Mouse (Mus musculus) cerebellum, postnatal 4 days (tissue): Measurements from ENCODE around the gene Pik3cb.

Experiments used
- DNase-seq, 2 experiments: peaks; one replicate each; pipeline ENCODE4 v3.0.0; 2022; ENCODE audit warnings: low spot score in 2 of 2, mixed read lengths in 1 of 2

Pik3cb gene

DNA sequence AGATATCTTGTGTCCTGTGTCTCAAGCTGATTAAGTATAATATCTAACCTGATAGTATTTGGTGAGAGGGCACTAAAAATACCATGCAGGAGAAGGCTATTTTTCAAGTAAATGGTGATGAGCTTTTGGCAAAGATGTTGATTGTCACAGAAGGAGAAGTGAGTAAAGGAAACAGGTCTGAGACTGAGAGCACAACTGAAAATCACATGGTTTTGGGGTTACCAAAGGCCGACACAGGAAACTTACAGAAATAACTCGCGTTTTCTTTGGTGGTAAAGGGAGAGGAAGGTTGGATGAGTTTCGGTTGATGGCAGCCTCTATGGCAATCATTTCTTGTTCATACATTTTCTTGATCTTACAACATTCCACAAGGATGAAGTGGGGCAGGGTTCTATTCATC lies 50.5 kb downstream of the Pik3cb start:
- no peak for DNase-seq

DNA sequence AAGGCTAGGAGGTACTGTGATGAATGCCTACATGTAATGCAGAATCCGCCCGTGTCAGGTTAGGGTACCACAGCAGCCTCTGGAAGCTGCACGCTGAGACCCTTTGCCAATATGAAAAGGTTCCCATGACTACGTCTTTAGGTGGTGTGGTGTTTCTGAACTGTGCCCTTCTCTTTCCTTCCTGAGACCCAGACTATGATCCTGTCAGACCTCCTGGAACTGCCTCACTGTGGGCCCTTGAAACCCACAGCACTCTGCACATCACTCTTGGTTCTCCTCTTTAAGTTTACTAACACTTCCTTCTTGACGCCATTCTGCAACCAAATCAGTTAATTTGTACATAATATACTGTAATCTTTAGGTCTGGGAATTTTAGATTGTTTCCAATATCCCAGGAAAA lies 58.7 kb downstream of the Pik3cb start:
- DNase-seq: no peak

DNA sequence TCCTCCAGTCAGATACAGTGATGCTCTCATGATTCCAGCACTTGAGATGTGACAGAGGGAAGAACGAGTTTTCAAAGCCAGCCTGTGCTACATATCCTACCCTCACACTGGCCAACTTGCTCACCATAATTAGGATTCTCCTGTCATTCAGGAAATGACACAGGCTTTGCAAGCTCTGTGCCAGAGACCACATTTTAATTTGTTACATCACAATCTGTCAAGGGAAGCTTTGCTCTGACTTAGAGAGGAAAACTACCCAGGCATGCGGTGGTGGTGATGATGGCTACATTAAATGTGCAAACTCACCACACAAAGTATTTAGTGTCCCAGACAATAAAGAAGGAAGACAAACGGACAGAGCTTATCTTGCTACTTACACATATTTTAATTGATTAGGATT lies 59.1 kb downstream of the Pik3cb start:
- DNase-seq: no peak

DNA sequence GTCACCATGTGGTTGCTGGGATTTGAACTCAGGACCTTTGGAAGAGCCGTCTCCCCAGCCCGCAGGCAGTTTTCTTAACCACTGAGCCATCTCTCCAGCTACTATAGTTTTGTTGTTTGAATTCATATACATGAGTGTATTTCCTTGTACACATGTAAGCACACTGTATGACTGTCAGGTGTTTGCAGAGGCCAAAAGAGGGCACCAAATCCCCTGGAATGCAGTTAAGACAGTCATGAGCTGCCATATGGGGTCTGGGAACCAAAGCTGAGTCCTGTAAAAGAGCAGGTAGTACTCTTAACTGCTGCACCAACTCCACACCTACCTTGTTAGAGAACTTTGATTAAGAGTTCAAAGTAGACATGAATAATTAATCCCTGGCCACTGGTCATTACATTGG lies 59.8 kb downstream of the Pik3cb start:
- DNase-seq: no peak

DNA sequence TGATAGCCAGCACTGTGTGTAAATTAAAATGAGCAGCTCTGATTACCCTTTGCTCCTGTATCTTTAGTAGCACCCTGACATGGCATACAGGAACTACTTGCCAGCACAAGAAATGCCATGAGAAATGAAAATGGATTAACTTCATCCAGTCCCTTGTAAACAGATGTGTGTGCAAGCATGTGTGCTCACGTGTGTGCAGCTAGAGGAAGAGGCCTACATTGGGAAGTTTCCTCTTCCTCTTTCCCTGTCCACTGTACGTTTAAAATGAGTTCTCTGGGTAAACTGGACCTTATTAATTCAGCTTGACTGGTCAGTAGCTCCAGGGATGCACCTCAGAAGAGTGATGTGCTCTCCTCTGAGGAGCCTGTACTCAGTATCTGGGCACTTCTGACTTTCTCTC lies 66.0 kb downstream of the Pik3cb start:
- DNase-seq: no peak

DNA sequence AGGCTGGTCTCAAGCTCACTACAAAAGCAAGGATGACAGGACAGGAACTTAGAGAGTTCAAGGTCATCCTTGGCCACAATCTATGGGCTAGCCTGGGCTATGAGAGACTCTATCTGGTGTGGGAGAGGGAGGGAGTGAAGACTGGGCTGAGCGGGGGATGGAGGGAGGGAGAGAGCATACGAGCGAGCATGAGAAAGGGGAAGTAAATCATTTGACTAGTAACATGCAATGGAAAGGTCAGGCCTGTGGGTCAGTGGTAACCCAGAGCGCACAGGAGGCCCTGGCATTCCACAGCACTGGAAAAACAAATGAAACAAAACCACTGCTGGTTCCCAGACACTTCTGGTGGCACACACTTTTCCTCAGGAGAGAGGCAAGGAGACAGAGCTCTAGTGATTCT lies 67.9 kb downstream of the Pik3cb start:
- DNase-seq: no peak

DNA sequence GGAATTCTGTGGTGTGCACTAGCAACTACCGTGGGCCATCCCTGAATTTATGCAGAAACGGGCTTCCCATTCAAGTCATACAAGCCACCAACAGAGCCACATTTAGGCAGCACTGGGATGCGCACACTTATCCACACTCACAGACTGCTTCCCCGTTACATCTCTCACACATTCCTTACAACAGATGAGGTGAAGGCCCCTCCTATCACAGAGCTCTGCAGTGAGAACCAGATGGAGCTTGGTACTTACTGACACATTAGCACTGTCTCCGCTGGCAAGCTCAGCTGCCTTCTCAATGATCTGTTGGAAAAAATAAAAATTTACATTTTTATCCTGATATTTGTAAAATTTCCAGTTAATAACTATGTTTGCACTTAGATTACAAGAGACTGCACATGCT lies 75.1 kb downstream of the Pik3cb start:
- no peak for DNase-seq

DNA sequence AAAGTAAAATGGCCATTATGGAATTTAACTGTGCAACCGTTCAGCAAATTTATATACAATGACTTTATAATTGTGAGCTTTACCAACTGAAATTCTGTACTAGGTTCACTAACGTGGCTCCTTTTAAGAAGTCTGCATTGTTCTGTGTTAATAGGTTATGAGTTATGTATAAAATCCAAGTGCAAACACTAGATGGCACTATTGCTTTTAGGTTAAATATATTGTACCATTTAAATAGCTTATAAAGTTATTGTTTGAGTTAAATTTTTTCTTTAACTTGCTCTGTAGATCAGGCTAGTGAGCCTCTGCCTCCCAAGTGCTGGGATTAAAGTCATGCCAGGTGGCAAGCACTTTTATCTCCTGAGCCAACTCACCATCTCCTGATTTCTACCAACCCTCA lies 76.2 kb downstream of the Pik3cb start:
- DNase-seq: no peak

DNA sequence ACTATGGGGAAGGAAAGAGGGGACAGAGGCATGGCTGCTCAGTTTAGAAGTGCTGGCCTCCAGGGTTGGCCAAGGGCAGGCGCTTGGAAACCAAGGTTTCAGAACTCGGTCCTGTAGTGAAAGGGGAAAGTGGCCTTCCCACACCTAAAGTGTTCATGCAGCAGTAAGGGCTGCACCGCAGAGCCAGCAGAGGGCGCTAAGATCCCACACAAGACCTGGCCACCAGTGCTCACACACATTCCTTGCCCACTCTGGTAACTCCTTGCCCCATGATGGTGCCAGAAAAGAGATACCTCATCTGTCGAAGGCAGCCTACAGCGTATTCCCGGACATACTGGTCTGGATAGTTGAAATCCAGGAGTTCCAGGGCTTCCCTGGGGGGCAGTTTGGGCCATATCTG lies 77.9 kb downstream of the Pik3cb start:
- peak; percentile 65 to 83 for DNase-seq

DNA sequence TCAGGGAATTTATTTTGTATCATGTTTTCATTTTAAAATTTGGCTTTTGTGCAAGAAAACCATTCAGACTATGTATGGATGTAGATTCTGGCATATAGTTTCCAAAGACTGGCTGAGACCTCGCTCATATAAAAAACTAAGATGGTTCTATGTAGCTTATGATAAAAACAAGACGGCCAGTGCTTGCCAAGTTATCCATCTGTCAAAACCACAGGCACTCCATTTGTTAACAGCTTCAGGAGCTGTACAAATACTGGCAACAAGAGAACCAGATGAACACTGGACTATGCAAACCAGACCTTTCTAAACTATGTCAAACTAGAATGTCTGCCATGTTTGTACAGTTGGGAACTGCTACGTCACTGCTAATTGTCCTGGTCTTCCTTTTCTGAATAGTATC lies 82.7 kb downstream of the Pik3cb start:
- no peak for DNase-seq

DNA sequence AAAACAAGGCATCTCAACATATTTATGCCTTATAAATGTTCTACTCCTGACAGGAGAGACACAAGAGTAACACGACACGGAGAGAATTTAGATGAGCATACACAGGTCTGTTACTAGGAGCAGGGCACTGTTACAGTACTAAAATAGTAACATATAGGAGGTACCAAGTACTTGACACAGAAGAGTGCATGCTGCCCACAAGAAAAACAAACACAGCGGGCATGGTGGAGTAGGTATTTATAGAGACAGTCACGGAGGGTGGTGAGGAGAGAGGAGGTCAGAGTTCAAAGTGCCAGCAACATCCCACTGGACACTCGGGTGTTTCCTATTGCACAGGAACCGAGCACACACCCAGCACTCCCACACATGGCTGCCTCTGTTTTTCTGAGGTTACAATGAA lies 90.7 kb downstream of the Pik3cb start:
- DNase-seq: no peak

DNA sequence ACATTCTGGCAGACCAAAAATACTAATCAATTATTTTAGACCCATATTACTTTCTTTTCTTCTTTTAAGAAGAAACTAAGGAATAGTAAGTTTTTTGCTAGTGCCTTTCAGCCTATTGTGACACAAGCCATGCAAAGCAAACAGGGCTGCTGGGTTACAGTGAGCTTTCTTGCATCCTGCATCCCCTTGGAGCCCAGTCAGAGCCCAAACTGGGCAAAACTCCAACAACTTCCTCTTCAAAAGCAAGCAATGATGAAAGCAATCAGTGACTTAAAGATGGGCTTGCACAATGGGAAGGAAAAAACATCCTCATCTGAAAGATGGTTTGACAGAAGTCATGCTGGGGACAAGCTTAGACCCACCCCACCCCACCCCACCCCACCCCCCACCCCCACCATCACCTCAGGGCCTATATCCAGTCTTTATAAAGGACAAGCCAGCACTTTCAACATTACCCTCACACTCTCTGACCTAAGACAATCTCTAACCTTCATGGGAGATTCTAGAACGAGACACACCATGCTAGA lies 91.6 kb downstream of the Pik3cb start:
- DNase-seq: no peak

DNA sequence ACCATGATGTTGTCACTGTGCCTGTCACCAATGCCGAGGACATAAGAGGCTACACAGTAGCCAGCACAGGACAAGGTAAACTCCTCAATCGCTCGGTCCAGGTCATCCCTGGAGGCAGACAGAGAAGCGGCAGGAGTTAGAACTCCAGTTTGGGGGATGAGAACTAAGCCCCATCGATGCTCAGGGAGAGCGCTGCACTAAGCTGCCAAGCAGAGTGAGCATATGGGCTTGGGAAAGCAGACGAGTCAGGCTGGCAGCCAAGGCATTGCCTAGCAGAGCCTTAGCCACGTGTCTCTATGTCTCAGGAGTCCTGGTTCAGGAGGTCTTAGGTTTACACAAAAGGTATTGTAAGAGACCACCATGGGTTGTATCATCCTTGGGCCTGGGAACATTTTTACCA lies 95.7 kb downstream of the Pik3cb start:
- no peak for DNase-seq

DNA sequence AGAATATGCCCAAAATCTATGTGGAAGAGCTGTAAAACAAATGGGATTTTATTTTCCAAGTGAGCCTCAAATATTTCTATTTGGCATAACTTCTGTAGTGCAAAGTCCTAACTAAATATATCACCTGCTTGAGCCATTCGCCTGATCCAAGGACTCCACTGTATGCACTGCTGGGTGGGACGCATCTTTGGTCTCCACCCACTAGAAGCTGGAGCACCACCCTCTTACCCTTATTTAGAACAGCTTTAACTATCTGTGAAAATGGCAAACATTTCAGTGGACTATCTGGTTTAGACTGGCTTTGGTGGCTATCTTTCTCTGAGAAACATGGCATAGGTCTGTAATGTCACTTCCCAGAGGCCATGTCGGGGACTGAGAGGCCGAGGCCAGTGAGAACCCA lies 97.8 kb downstream of the Pik3cb start:
- no peak for DNase-seq

DNA sequence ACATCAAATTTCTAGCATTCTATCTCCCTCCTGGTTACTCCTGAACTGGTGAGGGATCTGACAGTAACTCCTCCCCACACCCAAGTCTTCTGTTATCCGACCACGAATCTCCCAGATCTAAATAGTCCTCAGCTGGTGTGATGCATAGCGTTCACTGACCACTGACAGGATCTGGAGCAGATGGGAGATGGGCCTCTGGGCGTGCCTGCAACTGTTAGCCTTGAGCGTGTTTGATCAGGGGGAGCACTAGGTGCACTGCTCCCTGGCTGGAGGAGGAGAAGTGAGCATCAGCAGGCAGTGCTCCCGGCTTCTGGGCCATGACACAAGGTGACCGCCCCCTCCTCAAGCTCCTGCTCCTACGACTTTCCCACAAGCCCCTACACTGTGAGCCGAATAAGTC lies 98.4 kb downstream of the Pik3cb start:
- no peak for DNase-seq

DNA sequence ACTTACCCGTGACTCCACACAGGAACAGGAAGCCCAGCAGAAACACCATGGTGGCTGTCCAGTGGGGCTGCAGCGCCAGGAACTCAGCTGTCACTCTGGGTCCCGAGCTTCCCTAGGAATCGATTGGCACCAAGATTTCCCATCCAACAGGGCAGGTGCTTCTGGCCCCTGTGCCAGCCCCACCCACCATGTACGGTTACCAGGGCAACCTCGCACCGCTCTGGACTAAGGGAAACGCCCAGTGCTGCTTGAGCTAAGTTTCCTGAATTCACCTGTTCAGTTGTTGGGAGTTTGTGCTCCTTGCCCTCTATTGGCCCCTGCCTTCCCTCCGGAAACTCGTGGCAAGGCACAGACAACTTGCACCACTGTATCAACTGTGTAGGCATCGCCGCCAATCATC lies 104.8 kb downstream of the Pik3cb start, which contains the start of gene Gm1123:
Gene Gm1123, minus strand, starts transcription at position 141 of the 400 bp plus-strand sequence.
- DNase-seq: no peak

DNA sequence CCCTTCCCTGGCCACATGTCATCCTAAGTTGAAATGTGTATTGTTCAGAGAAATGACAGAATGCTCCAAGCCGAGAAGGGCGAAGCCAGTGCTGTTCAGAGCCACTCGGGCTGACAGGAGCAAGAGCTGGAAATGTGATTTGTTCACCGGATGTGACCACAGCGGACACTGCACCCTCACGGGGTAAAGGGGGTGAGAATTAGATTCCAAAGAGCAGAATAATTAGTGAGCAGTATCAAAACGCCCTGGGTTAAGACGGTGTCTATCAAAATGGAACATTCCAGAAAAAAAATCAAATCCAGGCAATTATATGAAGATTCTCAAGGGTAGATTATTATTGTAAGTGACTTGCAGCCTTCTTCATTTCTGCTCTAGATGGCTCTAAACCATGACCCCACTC lies 106.3 kb downstream of the Pik3cb start:
- DNase-seq: no peak

DNA sequence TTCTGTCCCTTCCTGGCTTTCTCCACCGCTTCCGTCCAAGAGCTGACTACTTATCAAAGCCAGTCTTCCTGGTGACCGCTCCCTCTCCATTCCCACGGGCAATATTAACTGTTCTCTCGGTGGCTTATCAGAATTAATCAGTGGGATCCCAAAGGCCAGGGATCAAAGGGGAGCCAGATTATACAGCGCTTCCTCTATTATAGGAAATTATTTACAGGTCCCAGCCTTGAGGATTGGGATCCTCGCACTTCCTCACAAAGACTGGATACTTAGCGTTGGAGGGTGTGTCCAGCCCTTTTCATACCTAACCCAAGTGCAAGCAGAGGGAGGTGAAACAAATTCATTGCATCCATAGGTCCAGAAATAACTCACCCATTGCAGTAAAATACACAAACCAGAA lies 108.4 kb downstream of the Pik3cb start:
- no peak for DNase-seq

DNA sequence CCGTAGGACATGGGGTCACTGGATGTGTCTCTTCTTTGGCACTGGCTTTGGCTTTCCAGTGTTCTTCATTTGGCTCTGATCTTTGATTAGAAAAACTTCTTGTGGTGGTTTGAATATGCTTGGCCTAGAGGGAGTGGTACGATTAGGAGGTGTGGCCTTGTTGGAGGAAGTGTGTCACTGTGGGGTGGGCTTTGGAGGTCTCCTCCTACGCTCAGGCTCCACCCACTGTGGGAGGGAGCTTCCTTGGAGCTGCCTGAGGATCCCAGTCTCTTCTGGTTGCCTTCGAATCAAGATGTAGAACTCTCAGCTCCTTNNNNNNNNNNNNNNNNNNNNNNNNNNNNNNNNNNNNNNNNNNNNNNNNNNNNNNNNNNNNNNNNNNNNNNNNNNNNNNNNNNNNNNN lies 118.7 kb downstream of the Pik3cb start:
- DNase-seq: no peak

DNA sequence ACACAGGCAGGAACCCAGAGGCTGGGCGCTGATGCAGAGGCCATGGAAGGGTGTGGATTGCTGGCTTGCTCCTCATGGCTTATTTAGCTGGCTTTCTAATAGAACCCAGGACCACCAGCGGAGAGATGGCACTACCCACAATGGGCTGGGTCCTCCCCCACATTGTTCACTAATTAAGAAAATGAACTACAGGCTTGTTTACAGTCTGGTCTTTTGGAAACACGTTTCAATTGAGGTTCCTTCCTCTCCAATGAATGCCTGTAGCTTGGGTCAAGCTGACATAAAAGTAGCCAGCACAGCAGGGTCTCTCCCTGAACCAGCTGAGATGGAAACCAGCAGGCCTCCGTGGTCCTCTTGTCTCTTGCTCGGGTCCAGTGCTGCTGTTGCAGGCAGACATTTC lies 119.3 kb downstream of the Pik3cb start:
- DNase-seq: no peak

DNA sequence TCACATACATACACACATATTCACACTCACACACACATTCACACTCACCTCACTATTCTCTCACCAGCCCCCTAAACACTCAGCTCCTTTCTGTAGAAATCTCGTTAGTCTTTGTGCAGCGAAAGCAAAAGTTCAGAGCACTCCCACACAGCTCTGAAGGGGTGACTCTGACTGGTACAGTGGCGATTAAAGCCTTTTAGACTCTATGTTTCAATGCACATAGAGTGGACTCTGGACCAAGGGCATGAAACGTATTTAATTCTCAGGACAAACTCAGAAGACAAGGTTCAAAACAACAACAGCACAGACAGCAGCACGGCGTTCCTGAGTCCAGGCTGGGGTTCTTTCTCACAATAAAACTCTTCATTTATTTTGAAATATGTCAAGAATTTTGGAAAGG lies 122.7 kb downstream of the Pik3cb start:
- no peak for DNase-seq

DNA sequence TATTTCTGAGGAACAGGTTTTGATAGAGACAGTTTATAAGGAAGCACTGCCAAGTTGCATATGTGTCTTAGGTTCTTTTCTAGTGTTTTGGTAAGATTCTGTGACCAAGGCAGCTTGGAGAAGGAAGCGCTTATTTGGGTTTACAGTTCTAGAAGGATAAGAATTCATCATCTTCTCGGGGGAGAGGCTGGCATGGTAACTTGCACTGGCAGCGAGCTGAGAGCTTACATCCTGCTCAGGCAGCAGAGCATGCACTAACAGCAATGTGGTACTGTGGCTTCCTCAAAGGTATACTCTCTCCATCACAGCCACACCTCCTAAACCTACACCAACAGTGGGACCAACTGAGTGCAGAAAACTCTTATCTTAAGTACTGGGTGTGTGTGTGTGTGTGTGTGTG lies 123.7 kb downstream of the Pik3cb start:
- DNase-seq: no peak

DNA sequence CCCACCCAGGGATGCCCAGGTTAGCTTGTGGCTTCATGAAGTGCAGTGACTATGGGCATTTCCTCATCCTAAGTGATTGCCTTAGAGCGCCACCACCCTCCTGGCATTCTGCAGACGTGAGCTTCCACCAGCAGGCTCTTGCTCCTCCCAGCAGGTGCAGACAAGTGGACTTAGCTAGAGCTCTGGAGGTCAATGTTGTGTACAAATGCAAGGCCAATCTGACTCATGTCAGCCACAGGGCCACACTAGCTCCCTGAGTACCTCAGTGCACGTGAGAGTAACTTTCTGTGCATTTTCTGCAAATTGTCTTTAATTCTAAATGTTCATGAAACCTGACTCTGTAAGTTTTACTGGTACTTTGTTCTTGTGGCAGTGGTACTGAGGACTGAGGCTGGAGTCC lies 124.1 kb downstream of the Pik3cb start:
- no peak for DNase-seq

DNA sequence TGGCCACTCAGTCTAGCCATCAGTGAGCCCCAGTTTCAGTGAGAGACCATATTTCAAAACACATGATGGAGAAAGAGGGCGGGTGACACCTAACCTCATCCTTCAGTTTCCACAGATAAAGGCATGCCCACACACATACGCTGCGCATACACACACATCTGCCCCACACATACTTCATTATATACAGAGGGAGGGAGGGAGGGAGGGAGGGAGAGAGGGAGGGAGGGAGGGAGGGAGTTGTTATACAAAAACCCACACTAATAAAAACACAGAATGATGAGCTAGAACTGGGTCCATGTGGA lies 130.6 kb downstream of the Pik3cb start:
- no peak for DNase-seq
